Mouse (Mus musculus): ENCODE data around the gene Tctn1. TPM values are rescaled to one million over a fixed set of nuclear protein-coding genes. Genes with fewer than 3 reads are reported as not detected.

The Tctn1 gene
- polyA plus RNA-seq, 1 experiment from 2014 or later: 7.1 TPM

- no peaks in the 10 kb centered on the region for H3K27me3 ChIP-seq (ENCODE audit: control insufficient read depth, insufficient read depth, low read length)
- WGBS: 67% methylated on average over 3 of the region's 3 CpGs
- no peak overlapping the region for H3K27ac ChIP-seq (ENCODE audit: low read depth, low read length)
- ATAC-seq (ENCODE audit: low read depth): no peak
- H3K4me2 ChIP-seq (ENCODE audit: low read depth, low read length): no peak overlapping the region
- H3K9me3 ChIP-seq (ENCODE audit: control insufficient read depth, low read length): no peaks in the 10 kb centered on the region
- H3K4me3 ChIP-seq (ENCODE audit: low read depth, low read length): no peak overlapping the region
- H3K4me1 ChIP-seq (ENCODE audit: control insufficient read depth, insufficient read depth, low read length): no peaks in the 10 kb centered on the region
- no peak overlapping the region for H3K9ac ChIP-seq (replicated peaks; ENCODE audit: low read depth, low read length)
- H3K36me3 ChIP-seq (ENCODE audit: control insufficient read depth, insufficient read depth, low read length): no peaks in the 10 kb centered on the region
Measured at GRCm38 (mm10) chr5:122189115-122189514, 75.1 kb downstream of the Tctn1 start.

Other genes with a start within 250 kb of the Tctn1 start
- 25.6 and 31.3 TPM in 2 replicates for gene Cux2, start 214.4 kb downstream of the Tctn1 start, polyA plus RNA-seq (2014; fragmentation: Nextera tagmentation; extraction: Ambion mirVana)
- 0.86 TPM in 1 of 2 replicates, not detected in the other for gene Myl2, start 163.5 kb downstream of the Tctn1 start, polyA plus RNA-seq (2014; fragmentation: Nextera tagmentation; extraction: Ambion mirVana)
- gene Ccdc63, start 123.6 kb downstream of the Tctn1 start, polyA plus RNA-seq (2014; fragmentation: Nextera tagmentation; extraction: Ambion mirVana): 0.13 TPM in 1 of 2 replicates, not detected in the other
- 198 and 202 TPM in 2 replicates for gene Ppp1cc, start 106.2 kb downstream of the Tctn1 start, polyA plus RNA-seq (2014; fragmentation: Nextera tagmentation; extraction: Ambion mirVana)
- 0.72 and 0.84 TPM in 2 replicates for gene Hvcn1, start 57.7 kb downstream of the Tctn1 start, polyA plus RNA-seq (2014; fragmentation: Nextera tagmentation; extraction: Ambion mirVana)
- gene Pptc7, start 19.9 kb upstream of the Tctn1 start, polyA plus RNA-seq (2014; fragmentation: Nextera tagmentation; extraction: Ambion mirVana): 9.2 and 9.9 TPM in 2 replicates
- gene Rad9b, start 89.8 kb upstream of the Tctn1 start, polyA plus RNA-seq (2014; fragmentation: Nextera tagmentation; extraction: Ambion mirVana): 20.2 and 24.7 TPM in 2 replicates
- gene Vps29, start 89.9 kb upstream of the Tctn1 start, polyA plus RNA-seq (2014; fragmentation: Nextera tagmentation; extraction: Ambion mirVana): 325 and 347 TPM in 2 replicates
- gene Gpn3, start 107.4 kb upstream of the Tctn1 start, polyA plus RNA-seq (2014; fragmentation: Nextera tagmentation; extraction: Ambion mirVana): 44.7 and 48.2 TPM in 2 replicates
- gene Fam216a, start 107.9 kb upstream of the Tctn1 start, polyA plus RNA-seq (2014; fragmentation: Nextera tagmentation; extraction: Ambion mirVana): 146 and 158 TPM in 2 replicates
- 46.6 and 81.6 TPM in 2 replicates for gene Arpc3, start 127.4 kb upstream of the Tctn1 start, polyA plus RNA-seq (2014; fragmentation: Nextera tagmentation; extraction: Ambion mirVana)
- 30.1 and 33.4 TPM in 2 replicates for gene Anapc7, start 157.2 kb upstream of the Tctn1 start, polyA plus RNA-seq (2014; fragmentation: Nextera tagmentation; extraction: Ambion mirVana)
- gene Atp2a2, start 237.8 kb upstream of the Tctn1 start, polyA plus RNA-seq (2014; fragmentation: Nextera tagmentation; extraction: Ambion mirVana): 76.3 and 78.4 TPM in 2 replicates

All from neural tube, embryonic 14.5 days (tissue).